Mouse (Mus musculus) MEL (cell line): ENCODE data around the gene 2610528J11Rik.

ENCODE experiments used
- CTCF ChIP-seq, 3 experiments: IDR thresholded peaks in 2 of 3; conservative IDR thresholded peaks in 1 of 3; 2 replicates each; pipeline ENCODE4 v1.5.1; 2011 to 2012; ENCODE audit warnings: low read length in 3 of 3, low read depth in 2 of 3, mild to moderate bottlenecking in 2 of 3, improper control_type of control experiment in 1 of 3, inconsistent platforms in 1 of 3, mixed read lengths in 1 of 3, moderate library complexity in 1 of 3; ENCODE audit not compliant: control insufficient read depth in 1 of 3, insufficient read depth in 1 of 3, poor library complexity in 1 of 3, severe bottlenecking in 1 of 3
- ELF1 ChIP-seq: IDR thresholded peaks from 2 replicates; pipeline ENCODE4 v1.6.1; 2014; ENCODE audit warnings: low read depth, mild to moderate bottlenecking, inconsistent platforms, low read length, improper control_type of control experiment, moderate library complexity
- EP300 ChIP-seq, 2 experiments: IDR thresholded peaks; 2 replicates each; pipeline ENCODE4 v1.6.1; 2011; ENCODE audit warnings: improper control_type of control experiment in 2 of 2, low read length in 2 of 2, low read depth in 1 of 2, mild to moderate bottlenecking in 1 of 2
- MAZ ChIP-seq: IDR thresholded peaks from 2 replicates; pipeline ENCODE4 v1.6.1; 2012; ENCODE audit warnings: low read depth, mild to moderate bottlenecking, inconsistent platforms, low read length, improper control_type of control experiment
- NELFE ChIP-seq: IDR thresholded peaks from 2 replicates; pipeline ENCODE4 v1.6.1; 2011; ENCODE audit warnings: low read depth, low read length, improper control_type of control experiment
- ZNF384 ChIP-seq: IDR thresholded peaks from 2 replicates; pipeline ENCODE4 v1.6.1; 2012; ENCODE audit warnings: low read depth, mild to moderate bottlenecking, inconsistent platforms, low read length, improper control_type of control experiment

GRCm38 (mm10) chr4:118505551-118505950, 21.2 kb upstream of the 2610528J11Rik start:
- TF ChIP-seq CTCF (IDR thresholded peaks at IDR 0.05 in 2 of 3, conservative IDR thresholded peaks at IDR 0.05 in 1 of 3; ENCODE audit: control insufficient read depth in 1 of 3, insufficient read depth in 1 of 3, low read depth in 2 of 3, low read length in 3 of 3, poor library complexity in 1 of 3, severe bottlenecking in 1 of 3): no peak
- TF ChIP-seq ELF1: no peak
- no peak for TF ChIP-seq EP300 (IDR thresholded peaks at IDR 0.05; ENCODE audit: low read depth in 1 of 2, low read length in 2 of 2)
- no peak for TF ChIP-seq NELFE
- TF ChIP-seq MAZ: no peak
- TF ChIP-seq ZNF384: no peak
